Mouse (Mus musculus) lung, embryonic 15.5 days (tissue): ENCODE data around the gene Zfp729b. TPM values are rescaled to one million over a fixed set of nuclear protein-coding genes. Genes with fewer than 3 reads are reported as not detected.
A peak's percentile ranks its signal among the peaks of the same experiment; 100 is the strongest.

Source experiments
- ATAC-seq: fragments of 200-750 bp; cut with Nextera tagmentation; 2 replicates; pipeline ENCODE4 v1.8.0; 2017; ENCODE audit warnings: moderate number of reproducible peaks, borderline replicate concordance; ENCODE audit not compliant: low FRiP score, low TSS enrichment; ENCODE audit errors: extremely low read depth
- H3K27ac ChIP-seq: fragments of 300-500 bp; sonication (generic); 2 replicates; pipeline ENCODE4 v1.5.1; 2015; ENCODE audit warnings: moderate library complexity, mild to moderate bottlenecking, inconsistent platforms
- H3K27me3 ChIP-seq: fragments of 300-500 bp; sonication (generic); 2 replicates; pipeline ENCODE4 v1.6.1; 2015; ENCODE audit warnings: inconsistent platforms
- H3K36me3 ChIP-seq: fragments of 300-500 bp; sonication (generic); 2 replicates; pipeline ENCODE4 v1.6.1; 2015; ENCODE audit warnings: inconsistent platforms
- H3K4me1 ChIP-seq: fragments of 300-500 bp; sonication (generic); 2 replicates; pipeline ENCODE4 v1.6.1; 2015; ENCODE audit warnings: inconsistent platforms
- H3K4me2 ChIP-seq: fragments of 300-500 bp; sonication (generic); 2 replicates; pipeline ENCODE4 v1.6.1; 2015; ENCODE audit warnings: inconsistent platforms, mild to moderate bottlenecking, moderate library complexity
- H3K4me3 ChIP-seq: fragments of 300-500 bp; sonication (generic); 2 replicates; pipeline ENCODE4 v1.5.1; 2015; ENCODE audit warnings: mild to moderate bottlenecking, inconsistent platforms
- H3K9ac ChIP-seq: fragments of 300-500 bp; sonication (generic); 2 replicates; pipeline ENCODE4 v1.6.1; 2015; ENCODE audit warnings: inconsistent platforms
- H3K9me3 ChIP-seq: fragments of 300-500 bp; sonication (generic); 2 replicates; pipeline ENCODE4 v1.6.1; 2016; ENCODE audit warnings: inconsistent platforms
- WGBS: fragments of 180-500 bp; shearing (Covaris S2); methylation state at CpG from one replicate; pipeline ENCODE4 v1.1.7; 2015; 5-methylcytosine and 5-hydroxymethylcytosine counted together
- polyA plus RNA-seq: library from polyadenylated mRNA; unstranded; fragments of >200 nt; fragmentation: Nextera tagmentation; extraction: Ambion mirVana; gene quantifications from 2 replicates; pipeline ENCODE4 v1.2.1, GENCODE M21; 2015

The Zfp729b gene
- polyA plus RNA-seq: 3.5 and 4.4 TPM in 2 replicates

DNA sequence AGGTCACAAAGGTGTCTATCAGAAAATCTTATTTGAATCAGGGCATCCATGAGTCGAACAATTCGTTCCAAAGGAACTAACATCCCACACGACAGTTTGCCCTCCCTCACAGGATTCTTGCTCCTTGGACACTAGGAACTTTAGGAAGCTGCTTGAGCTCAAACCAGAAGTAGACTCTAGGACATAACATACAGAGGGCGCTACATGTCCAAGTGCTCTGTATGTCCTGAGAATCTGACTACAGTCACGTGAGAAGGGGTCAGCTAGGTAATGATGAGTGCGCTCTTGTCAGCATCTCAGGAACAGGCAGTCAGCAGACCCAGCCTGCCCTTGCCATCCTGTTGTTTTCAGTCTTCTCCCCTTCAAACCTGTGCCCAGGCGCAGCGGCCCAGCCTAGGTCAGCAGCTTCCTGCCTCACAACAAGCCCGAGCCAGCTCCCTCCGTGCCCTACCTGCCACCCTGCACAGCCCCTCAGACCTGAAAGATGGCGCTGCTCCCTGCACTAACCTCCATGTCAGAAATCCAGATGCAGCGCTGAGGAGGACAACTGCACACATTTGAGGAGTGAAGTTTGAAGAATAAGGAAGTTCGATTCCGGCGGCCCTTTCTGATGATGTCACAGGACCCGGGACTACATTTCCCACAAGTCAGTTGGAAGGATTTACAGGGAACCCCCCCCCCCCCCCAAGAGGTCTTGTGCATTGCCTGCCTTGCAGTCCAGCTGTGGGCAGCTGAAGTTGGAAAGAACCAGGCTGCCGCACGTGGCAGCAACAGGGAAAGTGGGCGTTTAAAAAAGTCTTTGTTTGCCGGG lies at the start of gene Zfp729b:
Gene Zfp729b, minus strand, starts transcription at position 642 of the 811 bp plus-strand sequence.
- Histone ChIP-seq H3K27me3 (no peaks in the 10 kb centered on the region), H3K9ac (peak within 1 kb of the TSS; percentile 66), H3K4me3 (peak within 1 kb of the TSS; percentile 75), H3K4me1 (0 out of 2 replicates have a peak, but pooled peaks cover 7% of the 10 kb centered on the region), H3K27ac (peak within 1 kb of the TSS; percentile 76), H3K4me2 (peak within 1 kb of the TSS; percentile 62), H3K9me3 (no peaks in the 10 kb centered on the region), H3K36me3 (no peaks in the 10 kb centered on the region)
- WGBS: 2% methylated on average over 20 of the region's 20 CpGs
- ATAC-seq: peak; percentile 97

DNA sequence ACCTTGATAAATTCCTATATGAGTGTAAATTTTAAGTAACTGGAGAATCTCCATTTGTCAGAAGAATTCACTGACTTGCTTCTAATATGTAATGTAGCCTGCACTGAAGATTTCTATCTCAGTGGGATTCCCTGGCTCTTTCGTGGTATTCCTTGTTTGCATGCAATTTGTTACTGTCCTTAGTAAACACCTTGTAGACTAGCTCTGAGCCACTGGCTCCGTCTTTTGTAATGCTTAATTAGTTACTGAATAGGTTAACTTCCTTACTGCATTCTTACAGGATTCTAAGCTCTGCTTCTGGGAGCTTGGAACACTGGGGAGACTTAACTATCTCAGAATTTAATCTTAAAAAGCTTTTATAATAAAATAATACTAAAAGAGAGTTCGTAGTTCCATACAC lies 43.0 kb upstream of the Zfp729b start:
- 50% methylated on average over 3 of the region's 3 CpGs for WGBS
- H3K9me3 ChIP-seq: no peaks in the 10 kb centered on the region
- H3K4me3 ChIP-seq: no peak overlapping the region
- no peak overlapping the region for H3K27ac ChIP-seq
- H3K9ac ChIP-seq: no peak overlapping the region
- H3K4me1 ChIP-seq: no peaks in the 10 kb centered on the region
- no peaks in the 10 kb centered on the region for H3K36me3 ChIP-seq
- H3K27me3 ChIP-seq: no peaks in the 10 kb centered on the region
- no peak for ATAC-seq
- no peak overlapping the region for H3K4me2 ChIP-seq

DNA sequence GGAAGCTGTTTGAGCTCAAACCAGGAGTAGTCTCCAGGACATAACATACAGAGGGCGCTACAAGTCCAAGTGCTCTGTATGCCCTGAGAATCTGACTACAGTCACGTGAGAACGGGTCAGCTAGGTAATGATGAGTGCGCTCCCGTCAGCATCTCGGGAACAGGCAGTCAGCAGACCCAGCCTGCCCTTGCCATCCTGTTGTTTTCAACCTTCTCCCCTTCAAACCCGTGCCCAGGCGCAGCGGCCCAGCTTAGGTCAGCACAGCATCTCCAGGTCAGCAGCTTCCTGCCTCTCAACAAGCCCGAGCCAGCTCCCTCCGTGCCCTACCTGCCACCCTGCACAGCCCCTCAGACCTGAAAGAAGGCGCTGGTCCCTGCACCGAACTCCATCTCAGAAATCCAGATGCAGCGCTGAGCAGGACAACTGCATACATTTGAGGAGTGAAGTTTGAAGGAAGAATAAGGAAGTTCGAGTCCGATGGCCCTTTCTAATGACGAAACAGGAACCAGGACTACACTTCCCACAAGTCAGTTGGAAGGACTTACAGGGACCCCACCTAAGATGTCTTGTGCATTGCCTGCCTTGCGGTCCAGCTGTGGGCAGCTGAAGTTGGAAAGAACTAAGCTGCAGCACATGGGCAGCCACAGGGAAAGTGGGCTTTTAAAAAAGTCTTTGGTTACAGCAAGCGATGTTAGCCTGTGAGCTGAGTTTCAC lies 27.9 kb upstream of the Zfp729b start, which contains the start of the genes Gm49345 and Zfp729a:
Gene Gm49345, minus strand, starts transcription at position 476 of the 714 bp plus-strand sequence.
Gene Zfp729a, minus strand, starts transcription at position 498 of the 714 bp plus-strand sequence.
- no peaks in the 10 kb centered on the region for H3K36me3 ChIP-seq
- no peaks in the 10 kb centered on the region for H3K4me1 ChIP-seq
- H3K9ac ChIP-seq: peak within 1 kb of the TSS; percentile 79
- H3K27ac ChIP-seq: peak within 1 kb of the TSS; percentile 76
- WGBS: under 1% methylated on average over 19 of the region's 19 CpGs
- no peaks in the 10 kb centered on the region for H3K27me3 ChIP-seq
- ATAC-seq: peak; percentile 99
- H3K4me2 ChIP-seq: peak within 1 kb of the TSS; percentile 57
- H3K4me3 ChIP-seq: peak within 1 kb of the TSS; percentile 97
- no peaks in the 10 kb centered on the region for H3K9me3 ChIP-seq

DNA sequence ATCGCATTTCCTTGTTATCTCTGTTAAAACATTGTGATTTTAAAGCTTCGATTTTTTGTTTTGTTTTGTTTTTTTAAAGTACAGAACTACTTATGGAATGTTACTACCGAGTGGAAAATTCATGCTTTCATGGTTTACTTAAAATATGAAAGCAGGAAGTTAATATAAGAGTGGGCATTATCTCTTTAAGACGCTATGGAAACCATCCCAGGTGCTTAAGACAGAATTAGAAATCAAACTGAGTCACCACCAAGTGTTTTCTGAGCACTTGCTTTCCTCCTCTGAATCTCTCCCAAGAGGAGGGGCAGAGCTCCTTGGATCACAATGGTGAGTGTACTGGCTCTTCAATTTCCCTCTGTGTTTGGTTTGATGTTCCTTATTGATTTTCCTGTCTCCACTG lies 601 bp upstream of the Zfp729b start:
- 82% methylated on average over 4 of the region's 4 CpGs for WGBS
- Histone ChIP-seq H3K27ac (no peak overlapping the region), H3K36me3 (no peaks in the 10 kb centered on the region), H3K4me2 (peak overlapping the region; percentile 62; the same call in 1 of the 2 replicates), H3K9ac (no peak overlapping the region), H3K4me1 (0 out of 2 replicates have a peak, but pooled peaks cover 7% of the 10 kb centered on the region), H3K9me3 (no peaks in the 10 kb centered on the region), H3K4me3 (no peak overlapping the region), H3K27me3 (no peaks in the 10 kb centered on the region)
- no peak for ATAC-seq

DNA sequence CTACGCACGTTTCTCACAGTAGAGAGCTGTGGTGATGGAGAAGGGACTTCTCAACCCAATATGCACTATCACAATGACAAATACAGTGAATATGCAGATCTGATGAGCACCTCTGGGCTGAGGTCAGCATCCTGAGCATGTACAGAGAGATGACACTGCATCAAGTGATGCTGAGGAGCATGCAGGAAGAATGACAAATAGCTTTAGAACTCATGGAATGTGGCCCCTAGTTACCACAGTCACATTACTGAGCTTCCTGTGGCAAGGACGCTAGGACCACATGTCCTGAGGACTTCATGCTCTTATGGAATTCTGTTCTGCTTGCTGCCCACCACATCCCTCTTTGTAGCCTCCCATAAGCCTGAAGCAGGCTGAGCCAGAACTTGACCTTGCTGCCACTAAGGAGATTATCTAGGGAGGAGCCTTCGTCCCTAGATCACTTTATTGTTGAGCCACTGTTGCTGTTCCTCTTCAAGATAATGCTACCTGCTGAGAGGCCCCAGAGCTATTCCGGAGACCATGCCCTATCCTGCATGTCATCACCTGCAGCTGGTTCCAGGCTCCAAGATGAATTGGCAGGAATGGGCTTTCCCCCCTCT lies 36.8 kb downstream of the Zfp729b start:
- Histone ChIP-seq H3K4me3 (no peak overlapping the region), H3K4me2 (no peak overlapping the region), H3K9ac (no peak overlapping the region), H3K27me3 (no peaks in the 10 kb centered on the region), H3K9me3 (no peaks in the 10 kb centered on the region), H3K4me1 (no peaks in the 10 kb centered on the region), H3K36me3 (no peaks in the 10 kb centered on the region), H3K27ac (no peak overlapping the region)
- ATAC-seq: no peak
- WGBS: 65% methylated on average over 5 of the region's 5 CpGs

DNA sequence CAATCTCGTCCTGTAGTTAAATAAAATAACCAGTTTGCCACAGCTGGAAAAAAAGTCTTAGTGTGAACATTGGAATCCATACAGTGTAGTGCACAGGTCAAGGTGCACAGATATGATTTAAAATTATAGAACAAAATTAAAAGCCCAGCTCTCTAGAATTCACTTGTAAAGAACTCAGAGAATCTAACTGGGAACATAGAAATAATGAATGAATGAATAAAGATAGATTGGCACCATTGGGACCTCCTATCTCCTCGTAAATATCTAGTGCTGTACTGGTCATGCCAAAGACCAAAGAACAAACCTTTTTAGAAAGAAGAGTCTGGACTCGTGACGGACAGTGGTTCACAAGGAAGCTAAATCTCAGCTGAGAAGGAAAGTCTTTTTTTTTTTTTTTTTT lies 55.8 kb downstream of the Zfp729b start, which contains the start of gene Zfp748:
Gene Zfp748, minus strand, starts transcription at position 101 of the 400 bp plus-strand sequence.
- no peak for ATAC-seq
- 64% methylated on average over 4 of the region's 4 CpGs for WGBS
- H3K9me3 ChIP-seq: no peaks in the 10 kb centered on the region

DNA sequence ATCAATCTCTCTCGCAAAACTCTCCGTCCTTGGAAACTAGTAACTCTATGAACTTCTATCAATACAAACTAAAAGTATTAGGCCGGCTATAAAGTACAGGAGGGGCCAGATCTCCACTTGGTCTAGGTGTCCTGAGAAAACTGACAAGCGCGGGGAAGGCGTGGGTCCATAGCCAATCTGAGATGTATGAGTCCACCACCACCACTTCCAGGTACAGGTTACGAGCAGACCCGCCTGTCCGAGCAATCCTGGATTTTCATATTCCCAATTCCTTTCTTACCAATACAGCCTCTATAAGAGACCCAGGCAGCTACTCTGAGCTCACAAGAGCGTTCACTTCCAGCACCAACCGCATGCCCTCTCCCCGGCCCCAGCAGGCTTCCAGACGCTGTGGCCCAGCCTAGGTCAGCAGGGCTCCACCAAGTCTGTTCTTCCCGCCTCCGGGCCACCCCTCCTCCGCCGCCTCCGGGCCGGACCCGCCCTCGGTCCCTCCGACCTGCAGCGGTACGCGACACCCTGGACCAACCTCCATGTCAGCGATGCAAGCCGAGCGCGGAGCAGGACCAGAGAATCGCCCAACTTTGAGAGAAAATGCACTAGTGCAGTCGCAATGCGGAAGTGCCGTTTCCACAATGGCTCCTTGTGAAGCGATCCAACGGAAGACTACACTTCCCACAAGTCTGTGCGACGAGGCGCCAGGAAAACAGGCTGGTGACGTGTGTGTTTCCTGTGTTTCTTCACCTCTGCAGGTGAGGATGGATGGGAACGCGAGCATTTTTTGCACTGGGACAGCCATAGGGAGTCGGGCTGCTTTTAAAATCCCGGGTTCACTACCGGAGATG lies 56.8 kb downstream of the Zfp729b start:
- under 1% methylated on average over 44 of the region's 44 CpGs for WGBS
- Histone ChIP-seq H3K27me3 (no peaks in the 10 kb centered on the region), H3K36me3 (no peaks in the 10 kb centered on the region), H3K4me1 (peaks cover 12% of the 10 kb centered on the region), H3K27ac (peak overlapping the region; percentile 95), H3K4me2 (peak overlapping the region; percentile 73), H3K9ac (peak overlapping the region; percentile 91), H3K9me3 (no peaks in the 10 kb centered on the region), H3K4me3 (peak overlapping the region; percentile 93)
- peak; percentile 96 for ATAC-seq

More for the DNA sequence above, 55.8 kb downstream of the Zfp729b start, which contains the start of gene Zfp748:
- H3K4me3 ChIP-seq: peak within 1 kb of the TSS; percentile 93
- peak within 1 kb of the TSS; percentile 73 for H3K4me2 ChIP-seq
- H3K36me3 ChIP-seq: no peaks in the 10 kb centered on the region
- peak within 1 kb of the TSS; percentile 95 for H3K27ac ChIP-seq
- peak within 1 kb of the TSS; percentile 91 for H3K9ac ChIP-seq
- H3K27me3 ChIP-seq: no peaks in the 10 kb centered on the region
- H3K4me1 ChIP-seq: peaks cover 12% of the 10 kb centered on the region

DNA sequence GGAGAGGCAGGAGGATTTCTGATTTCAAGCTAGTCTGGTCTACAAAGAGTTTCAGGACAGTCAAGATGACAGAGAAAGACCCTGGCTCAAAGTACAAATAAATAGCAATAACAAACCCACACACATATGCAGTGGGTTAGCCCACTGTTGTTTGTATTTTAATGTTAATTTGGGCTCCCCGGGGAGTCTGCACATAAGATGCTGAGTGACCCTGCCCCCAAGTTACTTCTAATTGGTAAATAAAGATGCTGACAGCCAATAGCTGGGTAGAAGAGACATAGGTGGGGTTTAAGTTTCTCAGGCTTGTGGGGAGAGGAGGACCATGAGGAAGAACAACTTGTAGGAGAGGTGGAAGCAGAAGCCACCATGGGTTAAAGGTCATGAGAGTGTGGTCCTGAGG lies 63.6 kb downstream of the Zfp729b start:
- WGBS: 91% methylated on average over 1 of the region's 1 CpGs
- no peaks in the 10 kb centered on the region for H3K4me1 ChIP-seq
- H3K9me3 ChIP-seq: no peaks in the 10 kb centered on the region
- no peak for ATAC-seq
- no peak overlapping the region for H3K4me2 ChIP-seq
- H3K27me3 ChIP-seq: no peaks in the 10 kb centered on the region
- no peak overlapping the region for H3K4me3 ChIP-seq
- no peak overlapping the region for H3K9ac ChIP-seq
- peaks cover 41% of the 10 kb centered on the region for H3K36me3 ChIP-seq
- no peak overlapping the region for H3K27ac ChIP-seq

Other genes starting within 250 kb of the Zfp729b start
- gene Gm28044, start 249.2 kb downstream of the Zfp729b start, polyA plus RNA-seq: 0.64 TPM in 1 of 2 replicates, not detected in the other
- 0.93 and 1.1 TPM in 2 replicates for gene Zfp953, start 249.1 kb downstream of the Zfp729b start, polyA plus RNA-seq
- gene Gm28041, start 234.0 kb downstream of the Zfp729b start, polyA plus RNA-seq: 0.46 and 0.48 TPM in 2 replicates
- 1.8 and 1.9 TPM in 2 replicates for gene Zfp456, start 233.9 kb downstream of the Zfp729b start, polyA plus RNA-seq
- gene Zfp429, start 209.9 kb downstream of the Zfp729b start, polyA plus RNA-seq: 6.8 and 7.7 TPM in 2 replicates
- 1.1 and 1.7 TPM in 2 replicates for gene Zfp459, start 188.3 kb downstream of the Zfp729b start, polyA plus RNA-seq
- gene Zfp874a, start 158.1 kb downstream of the Zfp729b start, polyA plus RNA-seq: 9.6 TPM in 2 replicates
- gene Zfp874b, start 125.4 kb downstream of the Zfp729b start, polyA plus RNA-seq: 2.1 and 3.8 TPM in 2 replicates
- 12.9 and 14.1 TPM in 2 replicates for gene Zfp58, start 109.2 kb downstream of the Zfp729b start, polyA plus RNA-seq
- gene Gm26965, start 83.6 kb downstream of the Zfp729b start, polyA plus RNA-seq: not detected in 2 replicates
- 22.3 and 22.8 TPM in 2 replicates for gene Zfp87, start 83.5 kb downstream of the Zfp729b start, polyA plus RNA-seq
- gene Zfp748, start 55.9 kb downstream of the Zfp729b start, polyA plus RNA-seq: 14.5 and 14.7 TPM in 2 replicates
- gene Gm49345, start 28.1 kb upstream of the Zfp729b start, polyA plus RNA-seq: not detected in 2 replicates
- 2.4 and 2.7 TPM in 2 replicates for gene Zfp729a, start 28.1 kb upstream of the Zfp729b start, polyA plus RNA-seq
- gene Zfp738, start 77.4 kb upstream of the Zfp729b start, polyA plus RNA-seq: 11.0 and 12.1 TPM in 2 replicates
- gene Zfp65, start 119.5 kb upstream of the Zfp729b start, polyA plus RNA-seq: 6.1 and 6.6 TPM in 2 replicates
- gene Zfp85, start 145.5 kb upstream of the Zfp729b start, polyA plus RNA-seq: 5.6 and 6.4 TPM in 2 replicates
- 2.5 and 2.9 TPM in 2 replicates for gene Zfp493, start 170.0 kb upstream of the Zfp729b start, polyA plus RNA-seq
- 7.6 and 8.7 TPM in 2 replicates for gene Zfp273, start 204.0 kb upstream of the Zfp729b start, polyA plus RNA-seq
- gene Gm10037, start 221.4 kb upstream of the Zfp729b start, polyA plus RNA-seq: 1.9 and 2.2 TPM in 2 replicates